ENCODE assay signal across 19 mouse cellular contexts in genomic region chr3:64791245-64791591, GRCm38 (mm10). TPM values are rescaled to one million over a fixed set of nuclear protein-coding genes. Genes with fewer than 3 reads are reported as not detected.
DNase-seq lines count a peak whose midpoint lies in the region; ATAC-seq and TF ChIP-seq lines count a peak whose summit lies in the region.
"Had no signal": no experiment of that assay in that cellular context is flagged by ENCODE, and none has a peak within 500 bp of the region (broad histone marks: within the 10 kb centered on the region; RNA-seq: fewer than 3 reads in every experiment).

No protein-coding gene starts in this region.

- 0 out of 2 replicates have a peak, but pooled peaks have one; percentile 21 for ATAC-seq in hindbrain, embryonic 13.5 days (ENCODE audit: low FRiP score)
- ATAC-seq in hindbrain, embryonic 12.5 days (ENCODE audit: low FRiP score): no peak
- ATAC-seq in forebrain, embryonic 12.5 days (ENCODE audit: low FRiP score): peak; percentile 36; the same call in 1 of the 2 replicates
- ATAC-seq in forebrain, embryonic 16.5 days: peak; percentile 38
- peak; percentile 57; the same call in 1 of the 2 replicates for ATAC-seq in midbrain, postnatal 0 days (ENCODE audit: low FRiP score)
- no peak for ATAC-seq in activated CD4-positive, CD25-positive, alpha-beta regulatory T cell, adult 4 months
- ATAC-seq: inflammation-experienced regulatory T-cells, adult 6 months had no signal

- H3K36me3 ChIP-seq in hindbrain, embryonic 13.5 days: no peaks in the 10 kb centered on the region
- H3K36me3 ChIP-seq in hindbrain, embryonic 12.5 days: no peaks in the 10 kb centered on the region
- no peaks in the 10 kb centered on the region for H3K36me3 ChIP-seq in forebrain, embryonic 12.5 days (replicated peaks)
- H3K36me3 ChIP-seq in forebrain, embryonic 16.5 days (ENCODE audit: control insufficient read depth, insufficient read depth): no peaks in the 10 kb centered on the region
- H3K36me3 ChIP-seq in midbrain, postnatal 0 days (ENCODE audit: insufficient read depth, low read length): no peaks in the 10 kb centered on the region
- H3K36me3 ChIP-seq: heart, embryonic 15.5 days had no signal

- no peak overlapping the region for H3K9ac ChIP-seq in hindbrain, embryonic 13.5 days
- H3K9ac ChIP-seq in hindbrain, embryonic 12.5 days: no peak overlapping the region
- no peak overlapping the region for H3K9ac ChIP-seq in forebrain, embryonic 12.5 days
- H3K9ac ChIP-seq in forebrain, embryonic 16.5 days (replicated peaks; ENCODE audit: low read depth, low read length): no peak overlapping the region
- H3K9ac ChIP-seq in midbrain, postnatal 0 days (replicated peaks; ENCODE audit: low read length, poor library complexity, severe bottlenecking): no peak overlapping the region
- H3K9ac ChIP-seq: heart, embryonic 15.5 days had no signal

- DNase-seq in midbrain, postnatal 0 days (ENCODE audit: low spot score): no peak
- no peak for DNase-seq in cerebellum, postnatal 36 days
- DNase-seq: heart, adult 11 months had no signal

- no peak for TF ChIP-seq CTCF in midbrain, postnatal 0 days (IDR thresholded peaks at IDR 0.05)

- H3K27ac ChIP-seq in hindbrain, embryonic 13.5 days: no peak overlapping the region
- no peak overlapping the region for H3K27ac ChIP-seq in hindbrain, embryonic 12.5 days
- H3K27ac ChIP-seq in forebrain, embryonic 12.5 days: no peak overlapping the region
- no peak overlapping the region for H3K27ac ChIP-seq in forebrain, embryonic 16.5 days (ENCODE audit: low read length)
- H3K27ac ChIP-seq in midbrain, postnatal 0 days (ENCODE audit: low read depth, low read length): no peak overlapping the region
- H3K27ac ChIP-seq: heart, embryonic 15.5 days; macrophage had no signal

- WGBS in hindbrain, embryonic 13.5 days: 53% methylated on average over 6 of the region's 6 CpGs
- 49% methylated on average over 6 of the region's 6 CpGs for WGBS in hindbrain, embryonic 12.5 days
- WGBS in forebrain, embryonic 12.5 days: 51% methylated on average over 6 of the region's 6 CpGs
- WGBS in forebrain, embryonic 16.5 days: 51% methylated on average over 6 of the region's 6 CpGs
- 45% methylated on average over 6 of the region's 6 CpGs for WGBS in midbrain, postnatal 0 days

- no peaks in the 10 kb centered on the region for H3K4me1 ChIP-seq in hindbrain, embryonic 13.5 days (replicated peaks)
- no peaks in the 10 kb centered on the region for H3K4me1 ChIP-seq in hindbrain, embryonic 12.5 days
- no peaks in the 10 kb centered on the region for H3K4me1 ChIP-seq in forebrain, embryonic 12.5 days
- no peaks in the 10 kb centered on the region for H3K4me1 ChIP-seq in forebrain, embryonic 16.5 days (replicated peaks; ENCODE audit: control insufficient read depth, insufficient read depth, low read length)
- no peaks in the 10 kb centered on the region for H3K4me1 ChIP-seq in midbrain, postnatal 0 days (ENCODE audit: insufficient read depth, low read length)
- H3K4me1 ChIP-seq: heart, embryonic 15.5 days had no signal

- H3K4me2 ChIP-seq in hindbrain, embryonic 13.5 days: no peak overlapping the region
- no peak overlapping the region for H3K4me2 ChIP-seq in hindbrain, embryonic 12.5 days (replicated peaks)
- H3K4me2 ChIP-seq in forebrain, embryonic 12.5 days: no peak overlapping the region
- H3K4me2 ChIP-seq in forebrain, embryonic 16.5 days (ENCODE audit: low read length): no peak overlapping the region
- no peak overlapping the region for H3K4me2 ChIP-seq in midbrain, postnatal 0 days (ENCODE audit: low read depth, low read length, poor library complexity, severe bottlenecking)
- H3K4me2 ChIP-seq: heart, embryonic 15.5 days had no signal

- no peaks in the 10 kb centered on the region for H3K9me3 ChIP-seq in hindbrain, embryonic 13.5 days
- H3K9me3 ChIP-seq in hindbrain, embryonic 12.5 days (replicated peaks): no peaks in the 10 kb centered on the region
- H3K9me3 ChIP-seq in forebrain, embryonic 12.5 days: no peaks in the 10 kb centered on the region
- H3K9me3 ChIP-seq in forebrain, embryonic 16.5 days (ENCODE audit: control insufficient read depth, low read length): no peaks in the 10 kb centered on the region
- no peaks in the 10 kb centered on the region for H3K9me3 ChIP-seq in midbrain, postnatal 0 days (ENCODE audit: low read length)
- H3K9me3 ChIP-seq: heart, embryonic 15.5 days had no signal

- H3K27me3 ChIP-seq in hindbrain, embryonic 13.5 days: no peaks in the 10 kb centered on the region
- H3K27me3 ChIP-seq in hindbrain, embryonic 12.5 days: no peaks in the 10 kb centered on the region
- no peaks in the 10 kb centered on the region for H3K27me3 ChIP-seq in forebrain, embryonic 12.5 days
- H3K27me3 ChIP-seq in forebrain, embryonic 16.5 days (replicated peaks; ENCODE audit: control insufficient read depth, insufficient read depth, low read length): no peaks in the 10 kb centered on the region
- H3K27me3 ChIP-seq in midbrain, postnatal 0 days (ENCODE audit: insufficient read depth, low read length): no peaks in the 10 kb centered on the region
- H3K27me3 ChIP-seq: heart, embryonic 15.5 days had no signal

- H3K4me3 ChIP-seq in hindbrain, embryonic 13.5 days: no peak overlapping the region
- no peak overlapping the region for H3K4me3 ChIP-seq in hindbrain, embryonic 12.5 days
- H3K4me3 ChIP-seq in forebrain, embryonic 12.5 days (replicated peaks): no peak overlapping the region
- H3K4me3 ChIP-seq in forebrain, embryonic 16.5 days (replicated peaks; ENCODE audit: low read length): no peak overlapping the region
- H3K4me3 ChIP-seq in midbrain, postnatal 0 days (ENCODE audit: low read depth, low read length): no peak overlapping the region
- H3K4me3 ChIP-seq: erythroblast, embryonic 14.5 days; heart, embryonic 15.5 days had no signal

RNA-seq across cellular contexts. Expression of gene Vmn2r7, which starts 53.3 kb away (rescaled TPM):
- polyA plus RNA-seq in hindbrain, embryonic 13.5 days (2015; fragmentation: Nextera tagmentation; extraction: Ambion mirVana): not detected in 2 replicates
- polyA plus RNA-seq in hindbrain, embryonic 12.5 days (2016; fragmentation: Nextera tagmentation; extraction: Ambion mirVana): not detected in 2 replicates
- polyA plus RNA-seq in forebrain, embryonic 12.5 days (2016; fragmentation: Nextera tagmentation; extraction: Ambion mirVana): not detected in 2 replicates
- polyA plus RNA-seq in forebrain, embryonic 16.5 days (2015; fragmentation: Nextera tagmentation; extraction: Ambion mirVana): not detected in 2 replicates
- total RNA-seq in midbrain, postnatal 0 days (2014; rRNA removed): not detected in 2 replicates
- polyA plus RNA-seq in midbrain, postnatal 0 days (2015; fragmentation: Nextera tagmentation; extraction: Ambion mirVana): not detected in 2 replicates
- not detected for polyA plus RNA-seq in activated CD4-positive, CD25-positive, alpha-beta regulatory T cell, adult 4 months (2017; shearing (Covaris generic))
- total RNA-seq: adrenal gland, postnatal 14 days; ES-E14; gastrocnemius, adult 18-20 months; layer of hippocampus, adult 8-10 months had no signal
- polyA plus RNA-seq: erythroblast, embryonic 14.5 days; heart, embryonic 15.5 days; inflammation-experienced regulatory T-cells, adult 6 months; limb, embryonic 14.5 days; liver, embryonic 16.5 days; macrophage; urinary bladder, adult 2 months had no signal

Comparison
In these comparisons a context has a peak if more than half of its experiments do, and no peak if none do; other contexts are left out.
1. ATAC-seq: peak in hindbrain, embryonic 13.5 days (single experiment), forebrain, embryonic 12.5 days (single experiment), forebrain, embryonic 16.5 days (single experiment) and midbrain, postnatal 0 days (single experiment); none in hindbrain, embryonic 12.5 days (single experiment) and activated CD4-positive, CD25-positive, alpha-beta regulatory T cell, adult 4 months (single experiment).